Mouse (Mus musculus): ENCODE measurements around the gene 2410137M14Rik. TPM values are rescaled to one million over a fixed set of nuclear protein-coding genes. Genes with fewer than 3 reads are reported as not detected.
A peak's percentile ranks its signal among the peaks of the same experiment; 100 is the strongest.
"Not testable (repeated sequence)": the region's sequence is repeated elsewhere in the genome, so short reads cannot be mapped to it uniquely, and the experiment has no call there.

The 2410137M14Rik gene
- polyA plus RNA-seq, 1 experiment from 2014 or later: 0.31 TPM

DNA sequence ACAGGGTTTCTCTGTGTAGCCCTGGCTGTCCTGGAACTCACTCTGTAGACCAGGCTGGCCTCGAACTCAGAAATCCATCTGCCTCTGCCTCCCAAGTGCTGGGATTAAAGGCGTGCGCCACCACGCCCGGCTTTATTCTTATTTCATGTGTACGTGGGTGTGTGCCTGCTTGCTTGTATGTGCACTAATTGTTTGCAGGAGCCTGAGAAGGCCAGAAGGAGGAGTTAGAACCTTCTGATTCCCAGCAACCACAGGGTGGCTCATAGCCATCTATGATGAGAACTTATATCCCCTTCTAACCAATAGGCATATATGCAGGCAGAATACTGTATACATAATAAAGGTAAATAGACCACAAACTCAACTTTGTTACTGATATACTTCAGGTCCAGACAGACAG, 9.6 kb upstream of the 2410137M14Rik start:
- peaks cover 30% of the 10 kb centered on the region for H3K27me3 ChIP-seq
- WGBS: 97% methylated on average over 6 of the region's 6 CpGs
- not testable (repeated sequence) for ATAC-seq (ENCODE audit: low read depth); H3K4me2 ChIP-seq; H3K4me3 ChIP-seq; H3K4me1 ChIP-seq (replicated peaks); H3K9ac ChIP-seq; H3K36me3 ChIP-seq; H3K27ac ChIP-seq (replicated peaks); H3K9me3 ChIP-seq

GRCm38 (mm10) chr17:36989437-36989836, 8.4 kb upstream of the 2410137M14Rik start, which contains the start of gene H2-M5:
TSS of gene H2-M5 (minus strand) at chr17:36989537.
- H3K4me2 ChIP-seq: peak within 1 kb of the TSS; percentile 36

GRCm38 (mm10) chr17:36988475-36988874, 7.4 kb upstream of the 2410137M14Rik start:
- H3K4me2 ChIP-seq: peak overlapping the region; percentile 36
- H3K27me3 ChIP-seq: peaks cover 30% of the 10 kb centered on the region
- 0 out of 2 replicates have a peak, but pooled peaks cover 4% of the 10 kb centered on the region for H3K4me1 ChIP-seq (replicated peaks)
- no peaks in the 10 kb centered on the region for H3K9me3 ChIP-seq
- H3K27ac ChIP-seq (replicated peaks): no peak overlapping the region
- ATAC-seq (ENCODE audit: low read depth): no peak
- WGBS: 10% methylated on average over 24 of the region's 24 CpGs
- no peaks in the 10 kb centered on the region for H3K36me3 ChIP-seq
- H3K4me3 ChIP-seq: peak overlapping the region; percentile 16
- no peak overlapping the region for H3K9ac ChIP-seq

More at GRCm38 (mm10) chr17:36989437-36989836, 8.4 kb upstream of the 2410137M14Rik start, which contains the start of gene H2-M5:
- H3K9me3 ChIP-seq: no peaks in the 10 kb centered on the region
- H3K9ac ChIP-seq: no peak within 1 kb of the TSS
- peak within 1 kb of the TSS; percentile 16 for H3K4me3 ChIP-seq
- ATAC-seq (ENCODE audit: low read depth): no peak
- 0 out of 2 replicates have a peak, but pooled peaks cover 4% of the 10 kb centered on the region for H3K4me1 ChIP-seq (replicated peaks)
- 26% methylated on average over 5 of the region's 5 CpGs for WGBS
- H3K36me3 ChIP-seq: no peaks in the 10 kb centered on the region
- no peak within 1 kb of the TSS for H3K27ac ChIP-seq (replicated peaks)
- peaks cover 30% of the 10 kb centered on the region for H3K27me3 ChIP-seq

DNA sequence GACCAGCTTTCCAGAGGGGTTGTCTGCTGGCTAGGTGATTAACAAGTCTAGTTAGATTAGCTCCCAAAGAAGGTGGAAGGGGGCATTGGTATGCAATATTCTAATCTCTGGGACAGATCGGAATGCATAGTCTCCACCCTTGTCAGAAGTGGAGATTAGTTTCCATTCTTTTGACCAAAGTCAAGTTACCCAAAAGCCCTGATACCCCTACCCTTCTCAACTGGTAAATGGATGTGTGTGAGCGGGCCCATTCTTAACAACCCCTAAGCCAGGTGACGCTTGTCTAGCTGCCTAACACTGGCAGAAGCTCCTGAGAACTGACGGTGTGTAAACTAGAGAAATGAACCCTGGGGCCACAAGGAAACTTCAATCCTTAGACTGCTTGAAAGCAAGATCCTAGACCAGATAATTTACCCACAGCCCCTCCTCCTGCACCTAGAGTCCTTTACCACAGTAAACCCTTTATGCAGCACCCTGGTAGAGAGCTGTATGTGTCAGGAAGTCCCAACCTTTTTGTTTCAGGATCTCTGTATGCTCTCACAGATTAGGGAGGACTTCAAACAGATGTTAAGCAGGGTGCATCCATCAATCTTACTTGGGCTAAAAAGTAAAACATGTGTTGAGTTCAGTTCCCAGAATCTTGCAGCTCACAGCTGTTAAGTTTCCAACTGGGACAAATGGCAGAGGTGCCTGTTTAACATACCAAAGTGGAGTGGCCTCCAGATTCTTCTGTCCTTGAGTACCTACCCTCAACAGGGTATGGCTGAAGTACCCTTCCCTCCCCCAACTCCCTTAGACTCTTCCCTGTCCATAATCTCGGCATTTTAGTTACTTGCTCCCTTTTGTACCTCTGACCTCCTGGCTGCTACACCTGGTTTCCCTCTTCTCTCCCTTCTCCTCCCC, 1.5 kb upstream of the 2410137M14Rik start:
- 23% methylated on average over 5 of the region's 5 CpGs for WGBS
- H3K4me2 ChIP-seq: no peak overlapping the region
- no peak overlapping the region for H3K9ac ChIP-seq
- H3K27me3 ChIP-seq: peaks cover 9% of the 10 kb centered on the region
- H3K27ac ChIP-seq (replicated peaks): no peak overlapping the region
- no peak overlapping the region for H3K4me3 ChIP-seq
- 0 out of 2 replicates have a peak, but pooled peaks cover 5% of the 10 kb centered on the region for H3K4me1 ChIP-seq (replicated peaks)
- no peaks in the 10 kb centered on the region for H3K36me3 ChIP-seq
- H3K9me3 ChIP-seq: no peaks in the 10 kb centered on the region
- no peak for ATAC-seq (ENCODE audit: low read depth)

- H3K9me3 ChIP-seq: no peaks in the 10 kb centered on the region
- 0 out of 2 replicates have a peak, but pooled peaks cover 6% of the 10 kb centered on the region for H3K27me3 ChIP-seq
- H3K4me3 ChIP-seq: no peak overlapping the region
- no peak overlapping the region for H3K9ac ChIP-seq
- WGBS: 6% methylated on average over 4 of the region's 4 CpGs
- H3K36me3 ChIP-seq: no peaks in the 10 kb centered on the region
- no peak for ATAC-seq (ENCODE audit: low read depth)
- 0 out of 2 replicates have a peak overlapping the region, but pooled peaks have one; percentile 14 for H3K4me2 ChIP-seq
- H3K4me1 ChIP-seq (replicated peaks): 0 out of 2 replicates have a peak, but pooled peaks cover 5% of the 10 kb centered on the region
- no peak overlapping the region for H3K27ac ChIP-seq (replicated peaks)
Measured at GRCm38 (mm10) chr17:36981845-36982244, 808 bp upstream of the 2410137M14Rik start.

DNA sequence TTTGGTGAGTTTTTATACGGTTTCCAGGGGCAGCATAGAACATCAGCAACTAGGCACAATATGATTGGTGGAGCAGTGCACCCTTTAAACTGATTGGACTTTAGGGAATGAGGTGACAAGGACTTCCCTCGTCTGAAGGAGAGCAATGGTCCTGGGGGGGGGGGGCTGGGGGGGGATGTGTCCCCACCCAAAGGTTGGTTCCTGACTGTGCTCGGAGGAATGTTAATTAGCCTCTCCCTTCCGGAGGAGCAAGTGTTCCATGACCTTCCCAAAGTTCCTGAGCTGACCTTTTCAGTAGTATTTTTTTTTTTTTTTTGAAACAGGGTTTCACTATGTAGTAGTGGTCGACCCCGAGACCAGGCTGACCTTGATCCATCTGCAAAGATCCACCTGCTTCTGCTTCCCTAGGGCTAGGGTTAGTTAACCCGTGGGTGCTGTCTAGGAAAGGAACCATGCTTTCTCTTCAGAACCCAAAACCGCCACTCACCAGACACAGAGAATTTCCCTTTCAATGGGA, 7.7 kb downstream of the 2410137M14Rik start:
- no peak overlapping the region for H3K9ac ChIP-seq
- H3K4me2 ChIP-seq: no peak overlapping the region
- no peak for ATAC-seq (ENCODE audit: low read depth)
- no peaks in the 10 kb centered on the region for H3K36me3 ChIP-seq
- no peak overlapping the region for H3K27ac ChIP-seq (replicated peaks)
- WGBS: 80% methylated on average over 8 of the region's 8 CpGs
- no peaks in the 10 kb centered on the region for H3K27me3 ChIP-seq
- no peaks in the 10 kb centered on the region for H3K9me3 ChIP-seq
- H3K4me3 ChIP-seq: no peak overlapping the region
- no peaks in the 10 kb centered on the region for H3K4me1 ChIP-seq (replicated peaks)

GRCm38 (mm10) chr17:36972791-36973190, 8.2 kb downstream of the 2410137M14Rik start:
- 90% methylated on average over 3 of the region's 3 CpGs for WGBS
- no peak overlapping the region for H3K4me3 ChIP-seq
- no peak overlapping the region for H3K9ac ChIP-seq
- H3K9me3 ChIP-seq: no peaks in the 10 kb centered on the region
- ATAC-seq (ENCODE audit: low read depth): no peak
- H3K4me1 ChIP-seq (replicated peaks): no peaks in the 10 kb centered on the region
- no peak overlapping the region for H3K4me2 ChIP-seq
- no peaks in the 10 kb centered on the region for H3K36me3 ChIP-seq
- H3K27me3 ChIP-seq: no peaks in the 10 kb centered on the region
- H3K27ac ChIP-seq (replicated peaks): no peak overlapping the region

DNA sequence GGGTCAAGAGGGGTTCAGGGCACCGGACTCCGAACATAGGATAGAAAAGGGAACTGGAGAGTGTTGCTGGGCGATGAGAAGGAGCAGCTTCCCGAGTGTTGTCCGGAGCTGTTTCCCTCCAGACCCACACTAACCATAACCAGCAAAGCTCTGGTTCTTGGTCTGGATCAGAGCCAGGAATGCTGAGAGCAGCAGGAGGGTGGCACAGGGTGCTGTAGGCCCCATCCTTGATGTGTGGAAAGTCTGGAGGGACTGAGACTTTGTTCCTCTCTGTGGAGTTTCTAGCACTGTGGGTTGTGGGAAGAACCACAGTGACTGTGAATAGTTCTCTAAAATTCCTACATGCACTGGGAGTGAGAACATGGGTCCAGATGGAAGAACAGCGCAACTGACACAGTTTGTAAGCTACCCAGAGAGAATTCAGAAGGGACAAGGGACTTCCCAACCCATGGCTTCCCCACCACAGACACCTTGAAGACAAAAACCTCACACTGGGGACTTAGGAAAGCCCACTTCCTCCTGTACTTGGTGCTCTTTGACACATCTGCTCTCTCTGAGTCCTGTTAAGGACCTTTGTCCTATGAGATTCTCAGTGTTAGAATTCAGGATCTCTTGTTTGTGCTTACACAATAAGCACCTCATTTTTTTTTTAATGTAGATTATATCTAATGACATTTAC, 9.7 kb downstream of the 2410137M14Rik start:
- no peak overlapping the region for H3K4me2 ChIP-seq
- no peaks in the 10 kb centered on the region for H3K27me3 ChIP-seq
- no peaks in the 10 kb centered on the region for H3K36me3 ChIP-seq
- no peak overlapping the region for H3K4me3 ChIP-seq
- no peak for ATAC-seq (ENCODE audit: low read depth)
- H3K9me3 ChIP-seq: no peaks in the 10 kb centered on the region
- no peak overlapping the region for H3K9ac ChIP-seq
- H3K4me1 ChIP-seq (replicated peaks): no peaks in the 10 kb centered on the region
- no peak overlapping the region for H3K27ac ChIP-seq (replicated peaks)
- 94% methylated on average over 6 of the region's 6 CpGs for WGBS

DNA sequence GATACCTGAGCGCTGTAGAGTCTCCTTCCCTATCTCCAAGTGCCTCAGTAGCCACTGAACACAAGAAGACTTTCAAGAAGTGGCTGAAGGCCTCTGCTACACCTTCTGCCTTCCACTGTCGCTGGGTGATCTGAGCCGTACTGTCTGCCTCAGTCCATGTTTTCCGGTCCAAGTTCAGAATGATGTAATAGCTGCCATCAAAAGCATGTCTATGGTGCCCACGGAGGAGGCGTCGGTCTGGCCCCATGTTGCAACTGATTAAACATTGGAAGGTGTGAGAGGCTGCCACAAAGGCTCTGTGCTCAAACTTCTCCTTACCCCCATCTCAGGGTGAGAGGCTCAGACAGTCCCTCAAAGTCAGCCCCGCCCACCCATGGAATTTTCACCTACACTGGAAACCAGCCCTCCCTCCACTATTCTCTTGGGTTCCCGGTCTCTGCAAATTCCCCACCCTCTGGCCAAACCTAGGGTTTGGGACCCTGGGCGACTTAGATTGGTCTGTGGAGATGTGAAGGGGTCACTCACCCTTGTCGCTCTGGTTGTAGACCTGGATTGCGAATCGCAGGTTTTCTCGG, 10.6 kb downstream of the 2410137M14Rik start:
- H3K9ac ChIP-seq: no peak overlapping the region
- 87% methylated on average over 14 of the region's 14 CpGs for WGBS
- no peaks in the 10 kb centered on the region for H3K9me3 ChIP-seq
- no peak overlapping the region for H3K27ac ChIP-seq (replicated peaks)
- no peak overlapping the region for H3K4me3 ChIP-seq
- H3K4me2 ChIP-seq: no peak overlapping the region
- ATAC-seq (ENCODE audit: low read depth): no peak
- no peaks in the 10 kb centered on the region for H3K4me1 ChIP-seq (replicated peaks)
- H3K36me3 ChIP-seq: no peaks in the 10 kb centered on the region
- H3K27me3 ChIP-seq: no peaks in the 10 kb centered on the region

GRCm38 (mm10) chr17:36966875-36967274, 14.2 kb downstream of the 2410137M14Rik start:
- Histone ChIP-seq H3K36me3 (no peaks in the 10 kb centered on the region), H3K4me1 (replicated peaks) (no peaks in the 10 kb centered on the region), H3K9me3 (no peaks in the 10 kb centered on the region), H3K4me3 (no peak overlapping the region), H3K27ac (replicated peaks) (no peak overlapping the region), H3K4me2 (no peak overlapping the region), H3K27me3 (no peaks in the 10 kb centered on the region), H3K9ac (no peak overlapping the region)
- ATAC-seq (ENCODE audit: low read depth): no peak
- WGBS: 91% methylated on average over 1 of the region's 1 CpGs

GRCm38 (mm10) chr17:36961125-36961524, 19.9 kb downstream of the 2410137M14Rik start:
- no peaks in the 10 kb centered on the region for H3K27me3 ChIP-seq
- H3K36me3 ChIP-seq: peaks cover 6% of the 10 kb centered on the region; the same call in 1 of the 2 replicates
- no peak for ATAC-seq (ENCODE audit: low read depth)
- H3K4me2 ChIP-seq: no peak overlapping the region
- no peak overlapping the region for H3K4me3 ChIP-seq
- no peaks in the 10 kb centered on the region for H3K9me3 ChIP-seq
- WGBS: 71% methylated on average over 1 of the region's 1 CpGs
- no peak overlapping the region for H3K9ac ChIP-seq
- no peak overlapping the region for H3K27ac ChIP-seq (replicated peaks)
- H3K4me1 ChIP-seq (replicated peaks): peaks cover 25% of the 10 kb centered on the region

All from neural tube, embryonic 13.5 days (tissue).